ENCODE assay signal across 11 mouse cellular contexts in the genomic region with DNA sequence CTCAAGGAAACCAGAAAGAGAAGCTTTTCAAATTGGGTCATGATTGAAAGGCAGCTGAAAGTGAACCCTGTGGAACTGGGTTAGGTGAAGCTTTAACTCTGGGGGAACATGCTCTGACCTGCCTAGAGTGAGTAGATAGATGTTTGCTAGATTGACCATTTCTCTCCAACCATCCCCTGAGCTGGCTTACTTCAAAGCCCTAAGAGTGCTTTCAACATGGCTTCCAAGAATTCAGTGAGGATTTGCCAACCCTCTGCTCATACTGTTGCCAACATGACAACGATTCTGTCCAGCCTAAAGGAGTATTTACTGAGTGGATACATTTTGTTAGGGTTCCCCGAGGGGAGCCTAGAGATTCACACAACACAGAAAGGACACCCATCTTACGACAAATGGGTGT.
"Had no signal": no experiment of that assay in that cellular context is flagged by ENCODE, and none has a peak within 500 bp of the region (broad histone marks: within the 10 kb centered on the region; RNA-seq: fewer than 3 reads in every experiment).

No protein-coding gene starts in this region.

- H3K4me3 ChIP-seq: liver, embryonic 12.5 days; lung, embryonic 15.5 days; midbrain, embryonic 12.5 days; neural tube, embryonic 13.5 days had no signal

- ATAC-seq: inflammation-experienced regulatory T-cells, adult 6 months; intestine, postnatal 0 days; liver, embryonic 12.5 days; midbrain, embryonic 16.5 days had no signal

- H3K27ac ChIP-seq: liver, embryonic 12.5 days; lung, embryonic 15.5 days; midbrain, embryonic 12.5 days; neural tube, embryonic 13.5 days had no signal

- H3K4me2 ChIP-seq: liver, embryonic 12.5 days; lung, embryonic 15.5 days; midbrain, embryonic 12.5 days; neural tube, embryonic 13.5 days had no signal

- H3K27me3 ChIP-seq: liver, embryonic 12.5 days; lung, embryonic 15.5 days; midbrain, embryonic 12.5 days; neural tube, embryonic 13.5 days had no signal

- H3K9me3 ChIP-seq: liver, embryonic 12.5 days; lung, embryonic 15.5 days; midbrain, embryonic 12.5 days; neural tube, embryonic 13.5 days had no signal

- DNase-seq: kidney, postnatal 25 days; right cerebral cortex, adult 18-20 months; thymus, adult 2 months; thymus, postnatal 25 days had no signal

- H3K9ac ChIP-seq: liver, embryonic 12.5 days; lung, embryonic 15.5 days; midbrain, embryonic 12.5 days; neural tube, embryonic 13.5 days had no signal

- H3K36me3 ChIP-seq: liver, embryonic 12.5 days; lung, embryonic 15.5 days; midbrain, embryonic 12.5 days; neural tube, embryonic 13.5 days had no signal
